Mouse (Mus musculus) urinary bladder, postnatal 14 days (tissue): Measurements from ENCODE around the gene Gpx5.

Source experiments
- DNase-seq: peaks from one replicate; pipeline ENCODE4 v3.0.0; 2021; ENCODE audit warnings: low spot score

Gene Gpx5

DNA sequence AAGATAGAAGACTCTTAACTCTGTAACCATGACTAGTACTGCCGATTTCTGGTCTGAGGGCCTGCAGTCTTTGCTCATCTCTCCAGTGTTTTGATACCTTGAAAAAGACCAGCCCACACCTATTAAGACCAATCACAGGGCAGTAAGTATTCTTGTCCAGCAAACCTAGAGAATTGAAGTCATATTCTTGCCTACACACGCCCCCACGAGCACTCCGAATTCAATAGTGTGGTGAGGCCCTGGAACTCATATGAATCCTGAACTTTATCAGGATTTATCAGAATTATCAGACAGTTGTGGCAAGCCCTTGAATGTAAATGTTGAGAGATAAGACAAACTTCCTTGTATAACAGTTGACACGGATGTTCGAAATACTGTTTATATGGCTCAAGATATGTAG lies at the start of gene Gpx5:
Gpx5 (minus strand) TSS at position 101 of the 400 bp plus-strand sequence.
- no peak for DNase-seq

DNA sequence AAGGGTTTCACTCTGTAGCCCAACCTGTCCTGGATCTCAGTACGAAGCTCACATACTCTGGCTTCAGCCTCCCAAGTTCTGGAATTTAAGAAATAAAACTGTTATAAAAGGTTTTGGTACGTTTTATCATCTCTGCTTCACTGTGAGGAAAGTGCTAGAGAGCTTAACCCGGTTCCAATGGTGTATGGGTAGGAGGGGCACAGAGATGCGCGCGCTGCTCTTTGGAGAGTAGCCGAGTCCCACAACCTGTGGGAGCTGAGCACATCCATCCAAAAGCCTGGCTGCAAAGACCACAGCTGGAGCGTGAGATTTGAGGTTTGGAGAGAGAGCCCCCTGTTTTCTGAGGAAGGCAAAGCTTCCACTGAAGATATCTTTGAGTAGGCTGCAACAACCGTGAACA lies 34.9 kb upstream of the Gpx5 start:
- DNase-seq = no peak

DNA sequence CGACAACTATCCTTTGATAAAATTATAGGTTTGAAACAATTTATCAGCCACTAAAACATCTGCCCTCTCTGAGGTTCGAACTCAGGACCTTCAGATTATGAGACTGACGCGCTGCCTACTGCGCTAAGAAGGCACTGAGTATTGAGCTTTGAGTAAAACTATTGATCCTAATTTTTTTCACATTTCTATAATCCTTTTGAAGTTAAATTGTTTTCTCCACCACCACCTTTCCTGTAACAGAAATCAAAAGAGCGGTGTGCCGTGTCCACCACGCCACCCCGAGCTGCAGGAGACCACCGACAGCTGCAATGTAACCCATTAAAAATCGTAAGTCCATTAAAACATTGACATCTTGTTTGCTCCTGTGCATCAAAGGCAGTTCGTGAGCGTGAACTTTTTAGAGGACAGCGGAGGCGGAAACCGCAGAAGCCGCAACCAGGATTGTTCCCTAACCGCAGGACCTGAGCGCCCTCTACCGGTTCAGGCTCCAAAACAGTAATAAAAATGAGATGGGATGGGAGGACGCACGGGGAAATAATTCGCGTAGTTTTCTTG lies 34.2 kb upstream of the Gpx5 start:
- peak; percentile 86 for DNase-seq

GRCm38 (mm10) chr13:21326191-21326590 lies 33.7 kb upstream of the Gpx5 start:
- no peak for DNase-seq

GRCm38 (mm10) chr13:21323405-21323804 lies 30.9 kb upstream of the Gpx5 start:
- no peak for DNase-seq

DNA sequence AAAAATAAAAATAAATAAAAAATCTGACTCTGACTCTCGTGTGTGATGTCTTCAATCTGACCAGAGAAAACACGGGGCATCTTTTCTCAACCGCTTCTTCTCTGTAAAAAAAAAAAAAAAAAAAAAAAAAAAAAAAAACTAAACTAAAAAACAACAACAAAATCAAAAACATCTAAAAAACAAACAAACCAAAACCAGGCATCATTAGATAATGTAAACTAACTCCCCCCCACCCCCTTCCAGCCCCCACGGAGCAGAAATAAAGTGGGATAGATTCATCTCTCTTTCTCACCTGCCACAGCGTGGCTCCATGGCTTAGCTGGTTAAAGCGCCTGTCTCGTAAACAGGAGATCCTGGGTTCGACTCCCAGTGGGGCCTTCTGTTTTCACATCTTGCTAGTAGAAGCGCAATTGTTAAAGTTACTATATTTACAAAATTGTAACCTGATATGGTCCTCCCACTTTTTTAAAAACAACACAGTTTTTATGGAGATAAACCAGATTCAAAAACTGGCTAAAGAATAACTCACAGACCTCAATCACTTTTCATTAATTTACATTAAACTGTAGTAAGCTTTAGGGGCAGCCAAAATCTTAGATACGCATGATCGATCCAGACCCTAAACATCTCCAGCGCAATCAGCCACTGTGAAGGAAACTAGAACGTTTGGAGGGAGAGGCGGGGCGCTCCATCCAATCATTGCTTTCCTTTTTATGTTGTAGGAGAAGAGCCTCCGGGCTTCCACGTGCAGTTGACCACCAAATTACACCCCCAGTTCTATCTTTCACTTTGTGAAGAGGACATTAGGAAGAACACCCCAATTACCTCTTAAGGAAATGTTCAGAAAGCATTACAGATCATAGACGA lies 30.2 kb upstream of the Gpx5 start:
- no peak for DNase-seq

DNA sequence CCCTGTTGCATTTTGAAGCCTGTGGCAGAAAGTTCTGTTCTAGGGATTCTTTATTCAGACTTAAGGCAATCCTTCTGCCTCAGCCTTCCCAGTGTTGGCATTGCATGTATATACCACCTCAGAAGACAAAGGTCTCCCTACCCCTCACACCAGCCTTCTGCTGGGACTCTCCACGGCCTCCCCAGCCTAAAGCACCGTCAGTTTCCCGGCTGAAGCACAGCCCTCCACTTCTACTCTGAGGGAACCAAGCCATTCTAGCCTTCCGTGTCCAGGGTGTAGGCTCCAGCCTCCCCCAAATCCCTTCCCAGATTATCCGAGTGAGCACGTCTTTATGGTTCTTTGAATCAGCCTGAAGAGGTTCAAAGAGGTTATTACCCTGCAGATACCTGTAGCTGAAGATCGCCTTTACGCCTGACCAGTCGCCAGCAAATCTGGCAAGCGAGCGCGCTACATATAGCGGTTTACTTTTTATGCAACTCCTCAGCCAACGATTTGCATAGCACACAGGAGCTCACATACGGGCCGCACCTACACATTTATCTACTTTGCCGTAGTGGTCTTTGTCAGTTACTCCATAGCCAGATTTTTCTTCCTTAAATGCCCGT lies 29.5 kb upstream of the Gpx5 start:
- no peak for DNase-seq

DNA sequence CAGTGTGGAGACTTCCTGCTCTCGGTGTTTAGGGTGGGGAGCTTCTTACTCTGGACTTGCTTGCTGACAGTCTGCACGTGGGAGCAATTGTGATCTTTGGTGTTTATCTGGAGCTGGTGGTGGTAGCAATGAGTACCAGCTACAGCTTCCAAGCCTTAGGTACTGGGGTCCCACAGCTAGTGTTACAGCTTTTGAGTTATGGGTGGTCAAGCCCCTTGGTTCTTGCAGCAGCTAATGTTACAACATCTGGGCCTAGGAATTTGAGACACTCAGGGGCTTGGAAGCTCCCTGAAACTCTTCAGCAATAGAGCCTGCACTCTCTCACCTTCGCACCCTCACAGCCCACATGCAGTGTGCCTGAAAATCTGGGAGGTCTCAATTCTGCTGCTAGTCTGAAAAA lies 27.7 kb upstream of the Gpx5 start:
- no peak for DNase-seq

GRCm38 (mm10) chr13:21313903-21314302 lies 21.4 kb upstream of the Gpx5 start:
- DNase-seq = no peak

DNA sequence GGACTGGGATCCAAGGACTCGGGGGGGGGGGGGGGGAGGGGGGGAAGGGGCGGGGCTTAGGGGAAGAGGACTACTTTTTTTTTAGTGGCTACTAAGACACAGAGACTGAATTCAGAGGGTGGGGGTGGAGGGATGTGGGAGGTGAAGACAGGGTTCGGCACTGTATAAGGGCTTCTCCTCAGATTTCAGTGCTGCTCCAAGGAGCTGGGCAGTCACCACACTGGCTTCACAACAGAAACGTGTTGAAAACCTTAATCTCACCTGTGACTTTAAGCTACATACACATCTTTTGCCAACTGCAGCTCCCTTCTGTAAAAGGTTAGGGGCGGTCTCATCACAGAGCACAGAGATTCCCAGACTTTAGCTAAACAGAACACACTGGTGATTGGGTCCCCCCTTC lies 20.3 kb upstream of the Gpx5 start:
- DNase-seq = no peak

DNA sequence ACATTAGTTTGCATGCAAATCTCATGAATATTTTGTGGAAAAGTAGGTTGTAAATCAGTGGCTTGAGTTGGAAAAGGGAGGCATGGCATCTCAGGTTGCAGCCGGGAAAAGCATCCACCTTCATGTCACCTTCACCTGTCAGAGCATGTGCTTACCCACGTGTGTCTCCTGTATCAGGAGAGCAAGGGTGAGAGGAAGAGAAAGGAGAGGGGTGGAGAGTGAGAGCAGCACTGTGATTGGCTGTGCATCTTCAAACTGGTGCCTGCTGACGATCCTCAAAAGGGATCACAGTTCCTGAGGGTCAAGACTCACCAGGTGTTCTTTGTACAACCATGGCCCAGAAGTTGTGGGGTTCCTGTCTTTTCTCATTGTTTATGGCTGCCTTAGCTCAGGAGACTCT lies 19.4 kb upstream of the Gpx5 start, which contains the start of gene Gpx6:
Gpx6 (plus strand) TSS at position 200 of the 400 bp plus-strand sequence.
- DNase-seq = no peak

- no peak for DNase-seq
These were observed 17.3 kb upstream of the Gpx5 start for GRCm38 (mm10) chr13:21309788-21310187.

- no peak for DNase-seq
These were observed 12.0 kb upstream of the Gpx5 start for GRCm38 (mm10) chr13:21304483-21305066.

- no peak for DNase-seq
These were observed 6.0 kb upstream of the Gpx5 start for GRCm38 (mm10) chr13:21298557-21298956.

DNA sequence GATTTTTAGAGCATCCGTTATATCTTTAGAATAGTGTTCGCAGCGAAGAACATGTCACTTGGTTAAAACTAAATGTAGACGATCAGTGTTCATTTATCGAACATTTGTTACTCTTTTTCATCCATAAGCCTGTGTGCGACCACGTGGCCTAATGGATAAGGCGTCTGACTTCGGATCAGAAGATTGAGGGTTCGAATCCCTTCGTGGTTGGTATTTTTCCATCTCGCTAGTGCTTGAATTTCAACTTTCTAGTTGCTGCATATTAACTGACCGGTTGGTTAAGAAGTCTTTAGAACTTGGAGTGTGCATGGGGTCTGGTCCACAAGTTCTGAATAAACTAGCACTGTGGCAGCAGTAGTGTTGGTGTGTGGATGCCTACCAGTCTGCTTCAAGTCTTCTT lies 13.0 kb downstream of the Gpx5 start:
- peak; percentile 82 for DNase-seq

- DNase-seq = no peak
These were observed 13.5 kb downstream of the Gpx5 start for GRCm38 (mm10) chr13:21279076-21279475.

DNA sequence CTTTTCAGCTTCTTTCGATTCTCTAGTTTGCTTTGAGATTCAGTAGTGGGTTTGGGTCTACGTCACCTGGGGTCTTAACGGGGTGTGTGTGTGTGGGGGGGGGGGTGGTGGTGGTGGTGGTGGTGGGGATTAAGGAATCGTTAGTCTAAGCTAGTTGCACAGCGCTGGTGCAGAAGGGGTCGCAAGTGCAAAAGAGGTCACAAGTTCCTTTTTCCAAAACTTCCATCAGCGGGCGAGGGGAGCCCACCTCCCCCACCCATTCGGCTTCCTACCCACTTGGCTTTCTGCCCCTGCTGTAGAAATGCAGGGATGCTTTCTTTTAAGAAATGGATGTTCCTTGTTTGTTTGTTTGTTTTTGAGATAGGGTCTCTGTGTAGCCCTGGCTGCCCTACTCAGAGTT lies 16.0 kb downstream of the Gpx5 start:
- no peak for DNase-seq

DNA sequence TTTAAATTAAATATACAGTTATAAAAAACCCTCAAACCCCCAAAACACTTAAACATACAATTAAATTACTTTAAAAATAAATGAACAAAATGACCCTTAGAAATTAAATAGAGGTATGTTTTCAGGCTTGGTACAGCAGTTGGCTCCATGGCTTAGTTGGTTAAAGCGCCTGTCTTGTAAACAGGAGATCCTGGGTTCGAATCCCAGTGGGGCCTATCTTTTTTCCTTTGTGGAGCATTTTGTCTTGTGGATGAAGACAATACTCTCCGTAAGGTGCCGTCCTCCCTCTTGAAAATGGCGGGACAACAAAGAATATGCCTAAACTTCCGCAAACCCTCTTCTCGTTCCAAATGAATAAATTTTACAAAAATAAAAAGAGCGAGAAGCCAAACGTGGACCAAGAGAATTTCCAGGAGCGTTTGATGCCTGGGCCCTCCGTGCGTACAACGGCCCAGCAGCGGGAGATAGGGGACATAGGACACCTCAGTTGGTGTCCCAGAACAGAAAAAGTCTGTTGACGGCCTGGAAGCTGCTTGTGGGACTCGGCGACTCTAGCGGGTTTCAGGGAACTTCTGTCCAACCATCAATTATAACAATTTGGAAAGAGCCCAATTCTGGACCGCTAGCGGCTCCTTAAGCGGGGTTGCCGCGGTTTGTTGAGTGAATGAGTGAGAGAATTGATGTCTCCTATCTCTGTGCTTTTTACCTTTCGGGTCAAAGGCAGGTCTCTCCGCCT lies 16.5 kb downstream of the Gpx5 start:
- DNase-seq = peak; percentile 56

GRCm38 (mm10) chr13:21275021-21275814 lies 17.3 kb downstream of the Gpx5 start:
- DNase-seq = no peak

DNA sequence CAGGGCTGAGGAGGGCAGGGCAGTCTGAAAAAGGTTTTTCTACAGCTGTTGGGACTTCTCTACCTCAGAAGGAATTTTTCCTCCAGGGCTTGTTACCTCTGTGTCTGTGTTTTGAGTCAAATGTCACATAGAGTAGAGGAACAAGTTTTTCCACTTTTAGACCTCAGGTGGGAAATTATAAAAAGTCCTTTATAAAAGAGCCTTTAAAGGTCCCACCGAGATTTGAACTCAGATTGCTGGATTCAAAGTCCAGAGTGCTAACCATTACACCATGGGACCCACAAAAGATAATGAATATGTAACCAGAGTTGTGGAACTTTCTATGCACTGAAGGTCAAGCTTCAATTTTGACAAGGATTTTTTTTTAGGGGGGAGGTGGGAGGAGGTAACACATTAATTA lies 24.3 kb downstream of the Gpx5 start:
- DNase-seq = no peak

DNA sequence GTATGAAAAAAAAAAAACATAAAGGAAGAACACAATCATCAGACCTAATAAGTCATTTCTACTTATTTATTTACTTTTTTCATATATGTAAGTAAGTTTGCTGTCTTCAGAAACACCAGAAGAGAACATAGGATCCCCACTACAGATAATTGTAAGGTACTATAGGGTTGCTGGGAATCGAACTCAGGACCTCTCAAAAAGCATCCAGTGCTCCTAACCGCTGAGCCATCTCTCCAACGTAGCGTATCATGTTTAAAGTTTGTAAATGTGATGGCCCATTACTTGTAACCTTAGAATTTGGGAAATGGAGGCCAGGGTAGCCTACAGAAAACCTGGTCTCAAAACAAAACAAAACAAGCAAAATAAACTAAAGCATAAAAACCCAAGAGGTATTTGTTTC lies 25.0 kb downstream of the Gpx5 start:
- DNase-seq = no peak
